Mouse (Mus musculus): ENCODE results near the gene Limch1. TPM values are rescaled to one million over a fixed set of nuclear protein-coding genes. Genes with fewer than 3 reads are reported as not detected.

The Limch1 gene
- total and polyA plus RNA-seq, 3 experiments, result 0.33 TPM; not detected in 2

DNA sequence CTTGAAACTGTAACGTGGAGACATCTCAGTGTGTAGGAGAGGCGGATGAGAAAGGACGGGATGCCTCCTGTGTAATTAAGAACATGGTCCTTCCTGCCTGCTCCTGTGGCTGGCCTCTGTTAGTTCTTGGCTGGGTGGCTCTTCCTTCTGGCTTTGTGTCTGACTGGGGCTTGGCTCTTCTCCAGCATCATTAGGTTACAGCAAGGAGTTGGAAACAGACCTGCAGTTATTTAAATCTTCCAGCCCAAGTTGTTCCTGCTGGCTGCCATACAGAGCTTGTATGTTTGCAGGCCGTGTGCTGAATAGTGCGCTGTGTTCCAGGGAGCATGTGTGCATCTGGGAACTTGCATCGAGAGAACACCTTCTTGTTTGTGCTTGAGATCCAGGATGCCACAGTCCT is 202.3 kb downstream of the Limch1 start:
- Histone ChIP-seq H3K4me3 (ENCODE audit: low read depth, low read length) (no peak overlapping the region), H3K9me3 (replicated peaks) (peaks cover 35% of the 10 kb centered on the region), H3K4me1 (ENCODE audit: insufficient read depth, low read depth, low read length) (no peaks in the 10 kb centered on the region), H3K36me3 (replicated peaks) (no peaks in the 10 kb centered on the region), H3K27me3 (ENCODE audit: insufficient read depth, low read length) (no peaks in the 10 kb centered on the region)
- DNase-seq (ENCODE audit: low spot score), result no peak
- no peak for ATAC-seq (ENCODE audit: extremely low read depth, insufficient number of reproducible peaks, low FRiP score, poor library complexity, severe bottlenecking)
- no peak for TF ChIP-seq CTCF (IDR thresholded peaks at IDR 0.05; ENCODE audit: low read depth, low read length)
- TF ChIP-seq GATA2 (IDR thresholded peaks at IDR 0.05; ENCODE audit: borderline replicate concordance, low read depth, low read length), result no peak
- no peak for TF ChIP-seq POLR2AphosphoS5 (IDR thresholded peaks at IDR 0.05; ENCODE audit: insufficient replicate concordance, low read depth, low read length)
- TF ChIP-seq GATA1 (IDR thresholded peaks at IDR 0.05; ENCODE audit: borderline replicate concordance, low read length), result no peak
- TF ChIP-seq TAL1 (conservative IDR thresholded peaks at IDR 0.05; ENCODE audit: low read depth, low read length), result no peak

DNA sequence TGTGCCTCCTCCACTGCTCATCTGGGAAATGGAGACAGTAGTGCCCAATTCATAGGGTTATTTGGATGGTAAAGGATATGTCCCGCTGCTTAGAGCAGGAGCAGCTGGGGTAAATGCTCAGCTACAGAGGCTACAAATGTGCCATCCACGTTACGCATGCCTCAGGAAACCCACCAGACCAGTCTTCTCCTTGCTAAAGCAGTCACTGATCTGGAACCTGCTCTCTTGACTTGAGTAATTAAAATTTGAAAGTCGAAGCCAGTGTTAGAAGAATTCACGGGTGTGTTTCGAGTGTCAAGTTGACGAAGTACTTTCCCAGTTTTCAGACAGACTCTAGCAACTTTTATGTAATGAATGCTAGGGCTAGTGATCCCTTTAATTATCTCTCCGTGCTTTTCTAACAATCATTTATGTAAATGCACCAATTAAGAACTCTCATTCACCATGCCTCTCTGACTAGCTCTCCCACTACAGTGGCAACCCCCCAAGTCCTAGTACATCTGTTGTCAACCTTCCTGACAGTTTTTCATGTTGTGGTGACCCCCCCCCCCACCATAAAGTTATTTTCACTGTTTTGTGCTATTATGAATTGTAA is 203.6 kb downstream of the Limch1 start:
- Histone ChIP-seq H3K4me3 (ENCODE audit: low read depth, low read length) (no peak overlapping the region), H3K36me3 (replicated peaks) (no peaks in the 10 kb centered on the region), H3K9me3 (replicated peaks) (peaks cover 36% of the 10 kb centered on the region), H3K27me3 (ENCODE audit: insufficient read depth, low read length) (no peaks in the 10 kb centered on the region), H3K4me1 (ENCODE audit: insufficient read depth, low read depth, low read length) (no peaks in the 10 kb centered on the region)
- no peak for ATAC-seq (ENCODE audit: extremely low read depth, insufficient number of reproducible peaks, low FRiP score, poor library complexity, severe bottlenecking)
- TF ChIP-seq GATA2 (IDR thresholded peaks at IDR 0.05; ENCODE audit: borderline replicate concordance, low read depth, low read length) (no peak), GATA1 (IDR thresholded peaks at IDR 0.05; ENCODE audit: borderline replicate concordance, low read length) (no peak), TAL1 (conservative IDR thresholded peaks at IDR 0.05; ENCODE audit: low read depth, low read length) (no peak), POLR2AphosphoS5 (IDR thresholded peaks at IDR 0.05; ENCODE audit: insufficient replicate concordance, low read depth, low read length) (no peak), CTCF (IDR thresholded peaks at IDR 0.05; ENCODE audit: low read depth, low read length) (no peak)
- no peak for DNase-seq (ENCODE audit: low spot score)

DNA sequence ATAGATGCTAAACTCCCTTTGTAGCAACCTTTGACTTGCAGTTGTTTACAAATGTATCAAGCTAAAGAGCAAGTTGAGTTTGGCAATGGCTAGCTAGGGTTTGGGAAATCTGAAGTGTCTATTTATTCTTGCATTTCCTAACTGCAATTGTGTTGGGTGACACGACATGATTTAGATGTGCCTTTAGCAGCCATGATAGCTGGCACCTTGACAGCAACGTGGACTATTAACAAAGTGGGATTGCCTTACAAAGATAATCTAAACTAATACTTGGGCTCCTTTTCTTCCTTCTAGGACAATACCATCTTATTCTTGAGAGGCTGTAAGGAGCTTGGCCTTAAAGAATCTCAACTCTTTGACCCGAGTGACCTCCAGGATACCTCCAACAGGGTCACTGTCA is 207.7 kb downstream of the Limch1 start:
- Histone ChIP-seq H3K9me3 (replicated peaks) (peaks cover 27% of the 10 kb centered on the region), H3K4me1 (ENCODE audit: insufficient read depth, low read depth, low read length) (no peaks in the 10 kb centered on the region), H3K27me3 (ENCODE audit: insufficient read depth, low read length) (no peaks in the 10 kb centered on the region), H3K4me3 (ENCODE audit: low read depth, low read length) (no peak overlapping the region), H3K36me3 (replicated peaks) (no peaks in the 10 kb centered on the region)
- DNase-seq (ENCODE audit: low spot score) (no peak), ATAC-seq (ENCODE audit: extremely low read depth, insufficient number of reproducible peaks, low FRiP score, poor library complexity, severe bottlenecking) (no peak)
- TF ChIP-seq CTCF (IDR thresholded peaks at IDR 0.05; ENCODE audit: low read depth, low read length) (no peak), POLR2AphosphoS5 (IDR thresholded peaks at IDR 0.05; ENCODE audit: insufficient replicate concordance, low read depth, low read length) (no peak), GATA1 (IDR thresholded peaks at IDR 0.05; ENCODE audit: borderline replicate concordance, low read length) (no peak)

DNA sequence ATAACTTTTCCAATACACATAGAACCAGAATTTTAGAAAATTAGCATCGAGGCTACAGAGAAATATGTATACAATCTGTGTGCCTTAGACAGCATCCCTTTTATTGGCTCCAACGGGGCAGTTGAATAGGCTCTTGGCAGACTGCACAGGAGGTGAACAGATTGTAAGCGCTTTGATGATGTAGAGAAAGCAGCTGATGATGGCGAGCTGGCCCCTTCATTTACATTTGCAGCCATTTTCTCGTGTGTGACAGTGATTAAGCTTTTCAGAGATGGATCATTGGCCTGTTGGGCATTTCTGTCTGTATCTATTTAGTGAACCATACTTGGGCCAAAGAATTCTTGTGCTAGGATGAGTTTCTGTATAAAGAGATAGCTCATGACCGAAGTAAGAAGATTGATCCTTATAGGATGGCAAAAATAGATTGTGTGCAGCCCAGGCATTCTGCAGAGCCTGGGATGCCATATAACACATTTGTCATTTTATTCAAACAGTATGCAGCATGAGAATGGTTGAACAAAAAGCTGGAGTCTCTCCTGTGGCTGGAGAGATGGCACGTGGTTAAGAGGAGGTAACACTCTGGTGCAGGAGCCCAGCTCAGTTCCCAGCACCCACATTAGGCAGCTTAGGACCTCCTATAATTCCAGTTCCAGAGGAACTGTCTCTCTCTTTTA is 208.5 kb downstream of the Limch1 start:
- no peaks in the 10 kb centered on the region for H3K27me3 ChIP-seq (ENCODE audit: insufficient read depth, low read length)
- TF ChIP-seq GATA2 (IDR thresholded peaks at IDR 0.05; ENCODE audit: borderline replicate concordance, low read depth, low read length) (no peak), POLR2AphosphoS5 (IDR thresholded peaks at IDR 0.05; ENCODE audit: insufficient replicate concordance, low read depth, low read length) (no peak), GATA1 (IDR thresholded peaks at IDR 0.05; ENCODE audit: borderline replicate concordance, low read length) (no peak), TAL1 (conservative IDR thresholded peaks at IDR 0.05; ENCODE audit: low read depth, low read length) (no peak), CTCF (IDR thresholded peaks at IDR 0.05; ENCODE audit: low read depth, low read length) (no peak)
- DNase-seq (ENCODE audit: low spot score) (no peak), ATAC-seq (ENCODE audit: extremely low read depth, insufficient number of reproducible peaks, low FRiP score, poor library complexity, severe bottlenecking) (no peak)
- no peak overlapping the region for H3K4me3 ChIP-seq (ENCODE audit: low read depth, low read length)
- H3K4me1 ChIP-seq (ENCODE audit: insufficient read depth, low read depth, low read length), result no peaks in the 10 kb centered on the region
- H3K9me3 ChIP-seq (replicated peaks), result peaks cover 24% of the 10 kb centered on the region
- H3K36me3 ChIP-seq (replicated peaks), result no peaks in the 10 kb centered on the region

DNA sequence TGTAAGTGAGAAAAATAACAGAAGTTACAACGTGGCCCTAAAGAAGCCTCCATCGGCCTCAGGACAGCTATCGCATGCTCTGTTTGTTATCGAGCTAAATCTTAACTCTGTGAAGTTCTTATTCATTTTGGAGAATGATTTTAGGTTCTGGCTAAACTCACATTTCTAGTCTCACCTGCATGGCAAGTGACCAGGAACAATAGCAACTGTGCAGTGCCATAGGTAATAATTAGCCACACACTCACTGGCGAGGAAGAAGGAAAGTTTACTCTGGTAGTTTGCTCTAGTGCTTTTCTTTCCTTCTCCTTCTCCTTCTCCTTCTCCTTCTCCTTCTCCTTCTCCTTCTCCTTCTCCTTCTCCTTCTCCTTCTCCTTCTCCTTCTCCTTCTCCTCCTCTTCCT is 209.6 kb downstream of the Limch1 start:
- no peak for DNase-seq (ENCODE audit: low spot score)
- no peaks in the 10 kb centered on the region for H3K36me3 ChIP-seq (replicated peaks)
- H3K27me3 ChIP-seq (ENCODE audit: insufficient read depth, low read length), result no peaks in the 10 kb centered on the region
- no peaks in the 10 kb centered on the region for H3K4me1 ChIP-seq (ENCODE audit: insufficient read depth, low read depth, low read length)
- H3K9me3 ChIP-seq (replicated peaks), result peaks cover 30% of the 10 kb centered on the region
- ATAC-seq (ENCODE audit: extremely low read depth, insufficient number of reproducible peaks, low FRiP score, poor library complexity, severe bottlenecking), result no peak
- H3K4me3 ChIP-seq (ENCODE audit: low read depth, low read length), result no peak overlapping the region
- no peak for TF ChIP-seq CTCF (IDR thresholded peaks at IDR 0.05; ENCODE audit: low read depth, low read length)
- no peak for TF ChIP-seq GATA1 (IDR thresholded peaks at IDR 0.05; ENCODE audit: borderline replicate concordance, low read length)
- TF ChIP-seq TAL1 (conservative IDR thresholded peaks at IDR 0.05; ENCODE audit: low read depth, low read length), result no peak
- TF ChIP-seq POLR2AphosphoS5 (IDR thresholded peaks at IDR 0.05; ENCODE audit: insufficient replicate concordance, low read depth, low read length), result no peak
- no peak for TF ChIP-seq GATA2 (IDR thresholded peaks at IDR 0.05; ENCODE audit: borderline replicate concordance, low read depth, low read length)

DNA sequence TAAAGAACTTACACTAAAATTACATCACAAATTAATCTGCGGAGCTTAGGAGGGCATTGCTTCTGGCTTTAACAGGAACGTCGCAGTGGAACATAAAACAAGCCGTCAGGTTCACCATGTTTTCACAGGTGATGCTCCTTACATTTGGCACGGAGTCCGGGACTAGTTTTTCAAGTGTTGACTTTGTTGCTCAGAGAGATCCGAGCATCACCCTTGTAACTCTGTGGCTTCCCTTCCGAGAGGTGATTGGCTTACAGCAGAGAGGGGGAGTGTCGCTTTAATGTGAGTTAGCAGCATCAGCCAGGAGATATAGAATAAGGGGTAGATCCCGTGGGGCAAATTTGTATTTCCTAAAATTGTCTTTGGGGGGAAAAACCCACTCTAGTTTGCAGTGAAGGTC is 212.0 kb downstream of the Limch1 start:
- Histone ChIP-seq H3K27me3 (ENCODE audit: insufficient read depth, low read length) (no peaks in the 10 kb centered on the region), H3K4me3 (ENCODE audit: low read depth, low read length) (no peak overlapping the region), H3K4me1 (ENCODE audit: insufficient read depth, low read depth, low read length) (no peaks in the 10 kb centered on the region), H3K9me3 (replicated peaks) (peaks cover 39% of the 10 kb centered on the region), H3K36me3 (replicated peaks) (no peaks in the 10 kb centered on the region)
- DNase-seq (ENCODE audit: low spot score) (no peak), ATAC-seq (ENCODE audit: extremely low read depth, insufficient number of reproducible peaks, low FRiP score, poor library complexity, severe bottlenecking) (no peak)
- TF ChIP-seq CTCF (IDR thresholded peaks at IDR 0.05; ENCODE audit: low read depth, low read length) (no peak), GATA1 (IDR thresholded peaks at IDR 0.05; ENCODE audit: borderline replicate concordance, low read length) (no peak), POLR2AphosphoS5 (IDR thresholded peaks at IDR 0.05; ENCODE audit: insufficient replicate concordance, low read depth, low read length) (no peak), TAL1 (conservative IDR thresholded peaks at IDR 0.05; ENCODE audit: low read depth, low read length) (no peak), GATA2 (IDR thresholded peaks at IDR 0.05; ENCODE audit: borderline replicate concordance, low read depth, low read length) (no peak)
